Mouse (Mus musculus): ENCODE data around the gene Exosc1.

GRCm38 (mm10) chr19:41911178-41912073, 21.8 kb downstream of the Exosc1 start, which contains the start of gene Pgam1:
- TF ChIP-seq CTCF (IDR thresholded peaks at IDR 0.05; ENCODE audit: control insufficient read depth, insufficient read depth, insufficient read length) (no peak), MYOG (IDR thresholded peaks at IDR 0.05; ENCODE audit: control insufficient read depth, extremely low read depth, insufficient read length) (no peak), CEBPB (IDR thresholded peaks at IDR 0.05; ENCODE audit: low read depth) (no peak), USF1 (IDR thresholded peaks at IDR 0.05; ENCODE audit: low read depth) (no peak), MAX (IDR thresholded peaks at IDR 0.05) (peak; percentile 79)
